Mouse (Mus musculus) gastrocnemius, postnatal 14 days (tissue): ENCODE data around the gene Nfix. TPM values are rescaled to one million over a fixed set of nuclear protein-coding genes. Genes with fewer than 3 reads are reported as not detected.
A peak's percentile ranks its signal among the peaks of the same experiment; 100 is the strongest.

ENCODE experiments used
- DNase-seq: peaks from one replicate; pipeline ENCODE4 v3.0.0; 2021; ENCODE audit warnings: mixed read lengths
- intact Hi-C: fragments of 180-260 bp; cut with DNase I; formaldehyde crosslinking; loops from one replicate; pipeline ENCODE4 v1.15.1; 2025; ENCODE audit warnings: low total_unique reads
- total RNA-seq, 2 experiments: library from RNA; stranded (reverse); gene quantifications; 2 replicates each; pipeline ENCODE4 v1.2.3; 2021

Nfix gene
- total RNA-seq, 2 experiments from 2014 or later, result 531 to 566 TPM

GRCm38 (mm10) chr8:84732545-84732944 is 67.6 kb downstream of the Nfix start:
- peak; percentile 40 for DNase-seq
- intact Hi-C loops, result no loop called here

- peak; percentile 17 for DNase-seq
- intact Hi-C loops, result no loop called here
These were observed 68.6 kb downstream of the Nfix start for GRCm38 (mm10) chr8:84731371-84732177.

GRCm38 (mm10) chr8:84730541-84731370 is 69.4 kb downstream of the Nfix start:
- DNase-seq, result peak; percentile 79
- intact Hi-C loops, result no loop called here

- peak; percentile 66 for DNase-seq
- intact Hi-C loops, result no loop called here
These were observed 70.2 kb downstream of the Nfix start for GRCm38 (mm10) chr8:84729921-84730362.

GRCm38 (mm10) chr8:84728474-84728873 is 71.7 kb downstream of the Nfix start:
- no peak for DNase-seq
- intact Hi-C loops, result no loop called here

GRCm38 (mm10) chr8:84725941-84726259 is 74.2 kb downstream of the Nfix start:
- intact Hi-C loops, result no loop called here
- no peak for DNase-seq

- intact Hi-C loops, result no loop called here
- DNase-seq, result no peak
These were observed 74.8 kb downstream of the Nfix start for GRCm38 (mm10) chr8:84725246-84725940.

- no peak for DNase-seq
- intact Hi-C loops, result no loop called here
These were observed 75.5 kb downstream of the Nfix start for GRCm38 (mm10) chr8:84724683-84725082.

GRCm38 (mm10) chr8:84723571-84723900 is 76.6 kb downstream of the Nfix start:
- DNase-seq, result no peak
- intact Hi-C loops, result no loop called here

GRCm38 (mm10) chr8:84722850-84723570 is 77.1 kb downstream of the Nfix start, which contains the start of gene G430095P16Rik:
Gene G430095P16Rik, plus strand, starts transcription at chr8:84723007.
- peak; percentile 84 for DNase-seq
- intact Hi-C loops, result no loop called here

GRCm38 (mm10) chr8:84722530-84722849 is 77.7 kb downstream of the Nfix start:
- DNase-seq, result no peak
- intact Hi-C loops, result no loop called here

GRCm38 (mm10) chr8:84718959-84719690 is 81.0 kb downstream of the Nfix start:
- no peak for DNase-seq
- intact Hi-C loops, result no loop called here

GRCm38 (mm10) chr8:84718476-84718875 is 81.7 kb downstream of the Nfix start:
- intact Hi-C loops, result no loop called here
- DNase-seq, result no peak

GRCm38 (mm10) chr8:84716790-84717189 is 83.4 kb downstream of the Nfix start:
- DNase-seq, result no peak
- intact Hi-C loops, result no loop called here

- DNase-seq, result no peak
- intact Hi-C loops, result no loop called here
These were observed 84.2 kb downstream of the Nfix start for GRCm38 (mm10) chr8:84715893-84716468.

- no peak for DNase-seq
These were observed 86.0 kb downstream of the Nfix start for GRCm38 (mm10) chr8:84714161-84714560.

GRCm38 (mm10) chr8:84713381-84713780 is 86.8 kb downstream of the Nfix start:
- intact Hi-C loops, result no loop called here
- DNase-seq, result no peak

More at GRCm38 (mm10) chr8:84714161-84714560, 86.0 kb downstream of the Nfix start:
- intact Hi-C loops, result no loop called here

- no peak for DNase-seq
- intact Hi-C loops, result no loop called here
These were observed 87.4 kb downstream of the Nfix start for GRCm38 (mm10) chr8:84712759-84713120.
